Mouse (Mus musculus) heart, embryonic 15.5 days (tissue): Measurements from ENCODE around the gene Ptpdc1. TPM values are rescaled to one million over a fixed set of nuclear protein-coding genes. Genes with fewer than 3 reads are reported as not detected.
A peak's percentile ranks its signal among the peaks of the same experiment; 100 is the strongest.

Source experiments
- ATAC-seq: fragments of 200-750 bp; cut with Nextera tagmentation; replicated peaks from 2 replicates; pipeline ENCODE4 v1.8.0; 2017; ENCODE audit warnings: low read depth, moderate TSS enrichment; ENCODE audit not compliant: insufficient number of reproducible peaks, insufficient read depth, low FRiP score
- H3K27ac ChIP-seq: fragments of 300-500 bp; sonication (generic); 2 replicates; pipeline ENCODE4 v1.5.1; 2015; ENCODE audit warnings: mild to moderate bottlenecking, inconsistent platforms
- H3K27me3 ChIP-seq: fragments of 300-500 bp; sonication (generic); 2 replicates; pipeline ENCODE4 v1.6.1; 2015; ENCODE audit warnings: inconsistent platforms
- H3K36me3 ChIP-seq: fragments of 300-500 bp; sonication (generic); 2 replicates; pipeline ENCODE4 v1.6.1; 2015; ENCODE audit warnings: mild to moderate bottlenecking, inconsistent platforms
- H3K4me1 ChIP-seq: fragments of 300-500 bp; sonication (generic); replicated peaks from 2 replicates; pipeline ENCODE4 v1.6.1; 2015; ENCODE audit warnings: inconsistent platforms
- H3K4me2 ChIP-seq: fragments of 300-500 bp; sonication (generic); 2 replicates; pipeline ENCODE4 v1.6.1; 2015; ENCODE audit warnings: inconsistent platforms, mild to moderate bottlenecking, moderate library complexity
- H3K4me3 ChIP-seq: fragments of 300-500 bp; sonication (generic); 2 replicates; pipeline ENCODE4 v1.5.1; 2015; ENCODE audit warnings: mild to moderate bottlenecking, inconsistent platforms
- H3K9ac ChIP-seq: fragments of 300-500 bp; sonication (generic); 2 replicates; pipeline ENCODE4 v1.6.1; 2015; ENCODE audit warnings: mild to moderate bottlenecking, inconsistent platforms
- H3K9me3 ChIP-seq: fragments of 300-500 bp; sonication (generic); replicated peaks from 2 replicates; pipeline ENCODE4 v1.6.1; 2016; ENCODE audit warnings: inconsistent platforms
- WGBS: fragments of 180-500 bp; shearing (Covaris S2); methylation state at CpG from one replicate; pipeline ENCODE4 v1.1.7; 2015; ENCODE audit warnings: mixed read lengths; 5-methylcytosine and 5-hydroxymethylcytosine counted together
- polyA plus RNA-seq: library from polyadenylated mRNA; unstranded; fragments of >200 nt; fragmentation: Nextera tagmentation; extraction: Ambion mirVana; gene quantifications from 2 replicates; pipeline ENCODE4 v1.2.1, GENCODE M21; 2015

The Ptpdc1 gene
- polyA plus RNA-seq: 4.6 and 7.4 TPM in 2 replicates

GRCm38 (mm10) chr13:48625433-48626184 lies at the start of gene Ptpdc1:
Gene Ptpdc1 (minus strand): TSS chr13:48625664.
- no peaks in the 10 kb centered on the region for H3K27me3 ChIP-seq
- ATAC-seq: peak; percentile 99
- H3K4me1 ChIP-seq: 0 out of 2 replicates have a peak, but pooled peaks cover 5% of the 10 kb centered on the region
- no peaks in the 10 kb centered on the region for H3K36me3 ChIP-seq
- peak within 1 kb of the TSS; percentile 85 for H3K4me2 ChIP-seq
- 2% methylated on average over 75 of the region's 76 CpGs for WGBS
- H3K4me3 ChIP-seq: peak within 1 kb of the TSS; percentile 85
- peak within 1 kb of the TSS; percentile 89 for H3K27ac ChIP-seq
- H3K9ac ChIP-seq: peak within 1 kb of the TSS; percentile 84
- no peaks in the 10 kb centered on the region for H3K9me3 ChIP-seq

- 76% methylated on average over 5 of the region's 5 CpGs for WGBS
These were observed 49.1 kb upstream of the Ptpdc1 start for GRCm38 (mm10) chr13:48674609-48675008.

GRCm38 (mm10) chr13:48672312-48672840 lies 46.9 kb upstream of the Ptpdc1 start:
- 2% methylated on average over 24 of the region's 24 CpGs for WGBS

More at GRCm38 (mm10) chr13:48674609-48675008, 49.1 kb upstream of the Ptpdc1 start:
- Histone ChIP-seq H3K9ac (no peak overlapping the region), H3K27ac (no peak overlapping the region), H3K27me3 (peaks cover 86% of the 10 kb centered on the region), H3K36me3 (no peaks in the 10 kb centered on the region), H3K4me2 (no peak overlapping the region), H3K9me3 (no peaks in the 10 kb centered on the region), H3K4me3 (no peak overlapping the region), H3K4me1 (peaks cover 11% of the 10 kb centered on the region)
- no peak for ATAC-seq

GRCm38 (mm10) chr13:48668976-48669534 lies 43.6 kb upstream of the Ptpdc1 start:
- no peak for ATAC-seq
- peak overlapping the region; percentile 62 for H3K4me2 ChIP-seq
- no peaks in the 10 kb centered on the region for H3K9me3 ChIP-seq
- H3K9ac ChIP-seq: peak overlapping the region; percentile 6; the same call in 1 of the 2 replicates
- no peaks in the 10 kb centered on the region for H3K36me3 ChIP-seq
- peak overlapping the region; percentile 40 for H3K4me3 ChIP-seq
- H3K4me1 ChIP-seq: peaks cover 43% of the 10 kb centered on the region
- no peak overlapping the region for H3K27ac ChIP-seq
- H3K27me3 ChIP-seq: peaks cover 96% of the 10 kb centered on the region
- under 1% methylated on average over 34 of the region's 34 CpGs for WGBS

More at GRCm38 (mm10) chr13:48672312-48672840, 46.9 kb upstream of the Ptpdc1 start:
- Histone ChIP-seq H3K4me2 (peak overlapping the region; percentile 62), H3K4me1 (peaks cover 26% of the 10 kb centered on the region), H3K9ac (no peak overlapping the region), H3K9me3 (no peaks in the 10 kb centered on the region), H3K36me3 (no peaks in the 10 kb centered on the region), H3K4me3 (peak overlapping the region; percentile 38), H3K27me3 (peaks cover 90% of the 10 kb centered on the region), H3K27ac (no peak overlapping the region)
- no peak for ATAC-seq

GRCm38 (mm10) chr13:48668091-48668975 lies 42.9 kb upstream of the Ptpdc1 start:
- H3K9me3 ChIP-seq: no peaks in the 10 kb centered on the region
- H3K4me2 ChIP-seq: peak overlapping the region; percentile 62
- WGBS: 4% methylated on average over 33 of the region's 33 CpGs

GRCm38 (mm10) chr13:48667461-48667860 lies 42.0 kb upstream of the Ptpdc1 start:
- no peak for ATAC-seq
- H3K36me3 ChIP-seq: no peaks in the 10 kb centered on the region
- peaks cover 96% of the 10 kb centered on the region for H3K27me3 ChIP-seq
- no peak overlapping the region for H3K4me3 ChIP-seq
- no peak overlapping the region for H3K4me2 ChIP-seq
- H3K27ac ChIP-seq: no peak overlapping the region
- 14% methylated on average over 4 of the region's 4 CpGs for WGBS
- H3K9ac ChIP-seq: no peak overlapping the region
- H3K9me3 ChIP-seq: no peaks in the 10 kb centered on the region
- peaks cover 48% of the 10 kb centered on the region for H3K4me1 ChIP-seq

More at GRCm38 (mm10) chr13:48668091-48668975, 42.9 kb upstream of the Ptpdc1 start:
- Histone ChIP-seq H3K9ac (no peak overlapping the region), H3K27ac (no peak overlapping the region), H3K27me3 (peaks cover 96% of the 10 kb centered on the region), H3K4me3 (peak overlapping the region; percentile 40), H3K36me3 (no peaks in the 10 kb centered on the region), H3K4me1 (peaks cover 47% of the 10 kb centered on the region)
- no peak for ATAC-seq

GRCm38 (mm10) chr13:48665656-48666597 lies 40.5 kb upstream of the Ptpdc1 start:
- Histone ChIP-seq H3K9me3 (no peaks in the 10 kb centered on the region), H3K4me1 (peaks cover 48% of the 10 kb centered on the region)
- ATAC-seq: no peak

GRCm38 (mm10) chr13:48664916-48665655 lies 39.6 kb upstream of the Ptpdc1 start:
- Histone ChIP-seq H3K36me3 (no peaks in the 10 kb centered on the region), H3K4me2 (0 out of 2 replicates have a peak overlapping the region, but pooled peaks have one; percentile 5), H3K4me3 (peak overlapping the region; percentile 9; the same call in 1 of the 2 replicates), H3K9me3 (no peaks in the 10 kb centered on the region), H3K27me3 (peaks cover 100% of the 10 kb centered on the region), H3K27ac (no peak overlapping the region), H3K9ac (no peak overlapping the region), H3K4me1 (peaks cover 50% of the 10 kb centered on the region)
- 2% methylated on average over 39 of the region's 39 CpGs for WGBS
- ATAC-seq: no peak

More at GRCm38 (mm10) chr13:48665656-48666597, 40.5 kb upstream of the Ptpdc1 start:
- peak overlapping the region; percentile 20 for H3K4me3 ChIP-seq
- H3K36me3 ChIP-seq: no peaks in the 10 kb centered on the region
- no peak overlapping the region for H3K27ac ChIP-seq
- H3K4me2 ChIP-seq: peak overlapping the region; percentile 32; the same call in 1 of the 2 replicates
- H3K27me3 ChIP-seq: peaks cover 100% of the 10 kb centered on the region
- H3K9ac ChIP-seq: no peak overlapping the region
- WGBS: 3% methylated on average over 58 of the region's 58 CpGs

- H3K4me1 ChIP-seq: peaks cover 53% of the 10 kb centered on the region
- H3K27ac ChIP-seq: no peak overlapping the region
- H3K9ac ChIP-seq: no peak overlapping the region
- H3K4me2 ChIP-seq: no peak overlapping the region
- WGBS: 32% methylated on average over 7 of the region's 7 CpGs
- H3K9me3 ChIP-seq: no peaks in the 10 kb centered on the region
- peaks cover 99% of the 10 kb centered on the region for H3K27me3 ChIP-seq
- ATAC-seq: no peak
- H3K4me3 ChIP-seq: peak overlapping the region; percentile 48
- H3K36me3 ChIP-seq: no peaks in the 10 kb centered on the region
These were observed 38.5 kb upstream of the Ptpdc1 start for GRCm38 (mm10) chr13:48663988-48664339.
